9 mouse cellular contexts compared by ENCODE assay signal in genomic region chr8:123255170-123255569, GRCm38 (mm10). TPM values are rescaled to one million over a fixed set of nuclear protein-coding genes. Genes with fewer than 3 reads are reported as not detected.
DNase-seq lines count a peak whose midpoint lies in the region; ATAC-seq and TF ChIP-seq lines count a peak whose summit lies in the region.
"Had no signal": no experiment of that assay in that cellular context is flagged by ENCODE, and none has a peak within 500 bp of the region (broad histone marks: within the 10 kb centered on the region; RNA-seq: fewer than 3 reads in every experiment).

No protein-coding gene starts in this region.

- H3K36me3 ChIP-seq in embryonic facial prominence, embryonic 11.5 days (replicated peaks; ENCODE audit: control insufficient read depth, insufficient read depth, low read depth, low read length), result no peaks in the 10 kb centered on the region; the same call in none of the 2 replicates
- H3K36me3 ChIP-seq in limb, embryonic 12.5 days, result peaks cover 63% of the 10 kb centered on the region

- 67% methylated on average over 6 of the region's 6 CpGs for WGBS in embryonic facial prominence, embryonic 11.5 days
- 65% methylated on average over 6 of the region's 6 CpGs for WGBS in limb, embryonic 12.5 days
- WGBS in olfactory bulb, adult 2 months, result 59% methylated on average over 6 of the region's 6 CpGs

- peak overlapping the region; percentile 99 for H3K4me3 ChIP-seq in left cerebral cortex, adult 2 months
- peak overlapping the region; percentile 78 for H3K4me3 ChIP-seq in embryonic facial prominence, embryonic 11.5 days (ENCODE audit: low read depth, low read length)
- peak overlapping the region; percentile 96 for H3K4me3 ChIP-seq in limb, embryonic 12.5 days (replicated peaks)
- peak overlapping the region; percentile 98; the same call in 1 of the 2 replicates for H3K4me3 ChIP-seq in olfactory bulb, adult 2 months (ENCODE audit: insufficient read depth, low read depth, low read length)

- intact Hi-C loops in left cerebral cortex, adult 2 months (cut with DNase I), result loop anchor here (10.0 kb wide), 1 partner anchor 110 kb away; no protein-coding TSS in a partner anchor

- TF ChIP-seq CTCF in left cerebral cortex, adult 2 months (IDR thresholded peaks at IDR 0.05), result no peak; the same call in none of the 2 replicates
- TF ChIP-seq CTCF in olfactory bulb, adult 2 months (IDR thresholded peaks at IDR 0.05; ENCODE audit: insufficient read depth, low read depth, low read length), result no peak

- H3K9ac ChIP-seq in embryonic facial prominence, embryonic 11.5 days (replicated peaks; ENCODE audit: low read length), result peak overlapping the region; percentile 96
- H3K9ac ChIP-seq in limb, embryonic 12.5 days (replicated peaks), result peak overlapping the region; percentile 95

- peaks cover 4% of the 10 kb centered on the region; the same call in 1 of the 2 replicates for H3K4me1 ChIP-seq in embryonic facial prominence, embryonic 11.5 days (ENCODE audit: control insufficient read depth, insufficient read depth, low read length)
- H3K4me1 ChIP-seq in limb, embryonic 12.5 days (replicated peaks), result peaks cover 24% of the 10 kb centered on the region
- H3K4me1 ChIP-seq in olfactory bulb, adult 2 months (ENCODE audit: control insufficient read depth, insufficient read depth, low read length), result peaks cover 16% of the 10 kb centered on the region

- peak overlapping the region; percentile 94 for H3K4me2 ChIP-seq in embryonic facial prominence, embryonic 11.5 days (ENCODE audit: low read depth, low read length)
- peak overlapping the region; percentile 95 for H3K4me2 ChIP-seq in limb, embryonic 12.5 days

- H3K27ac ChIP-seq in left cerebral cortex, adult 2 months, result peak overlapping the region; percentile 98
- no peak overlapping the region for H3K27ac ChIP-seq in embryonic facial prominence, embryonic 11.5 days (replicated peaks; ENCODE audit: low read depth, low read length)
- H3K27ac ChIP-seq in limb, embryonic 12.5 days, result no peak overlapping the region
- no peak overlapping the region for H3K27ac ChIP-seq in olfactory bulb, adult 2 months (ENCODE audit: insufficient read depth, low read depth, low read length)

- ATAC-seq in embryonic facial prominence, embryonic 11.5 days (replicated peaks; ENCODE audit: insufficient number of reproducible peaks, low FRiP score, low TSS enrichment, low read depth), result no peak
- no peak for ATAC-seq in limb, embryonic 12.5 days (ENCODE audit: insufficient number of reproducible peaks, insufficient read depth, low FRiP score, low TSS enrichment, low read depth)
- no peak for ATAC-seq in granulocyte monocyte progenitor cell, adult 5-6 weeks (replicated peaks; ENCODE audit: poor library complexity, severe bottlenecking)

- DNase-seq in left cerebral cortex, adult 2 months (ENCODE audit: extremely low spot score in 1 of 2, low spot score in 2 of 2), result no peak
- no peak for DNase-seq in left cerebral cortex, adult 11 months (ENCODE audit: low spot score)
- no peak for DNase-seq in embryonic facial prominence, embryonic 11.5 days (ENCODE audit: low spot score)
- DNase-seq in ovary, adult 18-20 months (ENCODE audit: low spot score), result no peak
- DNase-seq in frontal cortex, postnatal 36 days (ENCODE audit: low spot score in 2 of 2), result no peak
- DNase-seq: adrenal gland, adult 2 months had no signal

- H3K27me3 ChIP-seq in embryonic facial prominence, embryonic 11.5 days (ENCODE audit: control insufficient read depth, insufficient read depth, low read length), result no peaks in the 10 kb centered on the region
- no peaks in the 10 kb centered on the region for H3K27me3 ChIP-seq in limb, embryonic 12.5 days

- no peak for TF ChIP-seq POLR2A in olfactory bulb, adult 2 months (IDR thresholded peaks at IDR 0.05; ENCODE audit: insufficient read depth, low read depth, low read length)

- no peaks in the 10 kb centered on the region for H3K9me3 ChIP-seq in embryonic facial prominence, embryonic 11.5 days (replicated peaks; ENCODE audit: control insufficient read depth, low read length)
- no peaks in the 10 kb centered on the region for H3K9me3 ChIP-seq in limb, embryonic 12.5 days

RNA-seq across cellular contexts. Expression of gene Vps9d1, which starts 1.0 kb away (rescaled TPM):
- 10 to 100 TPM; 53.3 to 63.0 TPM for total RNA-seq in left cerebral cortex, adult 2 months (2021)
- polyA plus RNA-seq in embryonic facial prominence, embryonic 11.5 days (2014; fragmentation: Nextera tagmentation; extraction: Ambion mirVana), result 15.6 and 21.7 TPM in 2 replicates
- 30.4 and 34.0 TPM in 2 replicates for polyA plus RNA-seq in limb, embryonic 12.5 days (2016; fragmentation: Nextera tagmentation; extraction: Ambion mirVana)
- not detected in 2 replicates for polyA plus RNA-seq in olfactory bulb, adult 2 months (2012; ENCODE audit: insufficient read depth, insufficient read length, low replicate concordance, missing spikeins)
- 14.1 and 19.6 TPM in 2 replicates for total RNA-seq in granulocyte monocyte progenitor cell, adult 5-6 weeks (2014; fragmentation: Nextera tagmentation)
- 11.9 and 20.8 TPM in 2 replicates for total RNA-seq in granulocyte monocyte progenitor cell, adult 5-6 weeks (2017)

RNA-seq across cellular contexts. Expression of gene Zfp276, which starts 1.2 kb away (rescaled TPM):
- total RNA-seq in left cerebral cortex, adult 2 months (2021), result 10 to 100 TPM; 26.4 to 29.2 TPM
- polyA plus RNA-seq in embryonic facial prominence, embryonic 11.5 days (2014; fragmentation: Nextera tagmentation; extraction: Ambion mirVana), result 14.5 and 17.8 TPM in 2 replicates
- 30.1 and 31.4 TPM in 2 replicates for polyA plus RNA-seq in limb, embryonic 12.5 days (2016; fragmentation: Nextera tagmentation; extraction: Ambion mirVana)
- not detected in 2 replicates for polyA plus RNA-seq in olfactory bulb, adult 2 months (2012; ENCODE audit: insufficient read depth, insufficient read length, low replicate concordance, missing spikeins)
- 10.7 and 13.9 TPM in 2 replicates for total RNA-seq in granulocyte monocyte progenitor cell, adult 5-6 weeks (2014; fragmentation: Nextera tagmentation)
- 7.8 and 9.9 TPM in 2 replicates for total RNA-seq in granulocyte monocyte progenitor cell, adult 5-6 weeks (2017)

RNA-seq across cellular contexts. Expression of gene Spata2l, which starts 19.1 kb away (rescaled TPM):
- 10 to 100 TPM; 75.4 to 97.5 TPM for total RNA-seq in left cerebral cortex, adult 2 months (2021)
- polyA plus RNA-seq in embryonic facial prominence, embryonic 11.5 days (2014; fragmentation: Nextera tagmentation; extraction: Ambion mirVana), result 1.1 and 1.5 TPM in 2 replicates
- 1.6 and 1.8 TPM in 2 replicates for polyA plus RNA-seq in limb, embryonic 12.5 days (2016; fragmentation: Nextera tagmentation; extraction: Ambion mirVana)
- polyA plus RNA-seq in olfactory bulb, adult 2 months (2012; ENCODE audit: insufficient read depth, insufficient read length, low replicate concordance, missing spikeins), result not detected in 2 replicates
- total RNA-seq in granulocyte monocyte progenitor cell, adult 5-6 weeks (2014; fragmentation: Nextera tagmentation), result 1.5 and 3.9 TPM in 2 replicates
- 1.0 and 4.3 TPM in 2 replicates for total RNA-seq in granulocyte monocyte progenitor cell, adult 5-6 weeks (2017)

RNA-seq across cellular contexts. Expression of gene Cdk10, which starts 30.5 kb away (rescaled TPM):
- total RNA-seq in left cerebral cortex, adult 2 months (2021), result 100 to 1,000 TPM; 101 to 111 TPM
- 29.9 and 34.5 TPM in 2 replicates for polyA plus RNA-seq in embryonic facial prominence, embryonic 11.5 days (2014; fragmentation: Nextera tagmentation; extraction: Ambion mirVana)
- 36.3 and 36.6 TPM in 2 replicates for polyA plus RNA-seq in limb, embryonic 12.5 days (2016; fragmentation: Nextera tagmentation; extraction: Ambion mirVana)
- polyA plus RNA-seq in olfactory bulb, adult 2 months (2012; ENCODE audit: insufficient read depth, insufficient read length, low replicate concordance, missing spikeins), result not detected in 2 replicates
- 26.7 and 54.5 TPM in 2 replicates for total RNA-seq in granulocyte monocyte progenitor cell, adult 5-6 weeks (2014; fragmentation: Nextera tagmentation)
- total RNA-seq in granulocyte monocyte progenitor cell, adult 5-6 weeks (2017), result 39.4 and 39.9 TPM in 2 replicates

RNA-seq across cellular contexts. Expression of gene Spata33, which starts 42.5 kb away (rescaled TPM):
- 1 to 10 TPM; 6.3 to 8.1 TPM for total RNA-seq in left cerebral cortex, adult 2 months (2021)
- polyA plus RNA-seq in embryonic facial prominence, embryonic 11.5 days (2014; fragmentation: Nextera tagmentation; extraction: Ambion mirVana), result 4.5 and 4.8 TPM in 2 replicates
- 5.0 and 6.5 TPM in 2 replicates for polyA plus RNA-seq in limb, embryonic 12.5 days (2016; fragmentation: Nextera tagmentation; extraction: Ambion mirVana)
- not detected in 2 replicates for polyA plus RNA-seq in olfactory bulb, adult 2 months (2012; ENCODE audit: insufficient read depth, insufficient read length, low replicate concordance, missing spikeins)
- total RNA-seq in granulocyte monocyte progenitor cell, adult 5-6 weeks (2014; fragmentation: Nextera tagmentation), result 0.51 and 0.80 TPM in 2 replicates
- total RNA-seq in granulocyte monocyte progenitor cell, adult 5-6 weeks (2017), result 0.36 and 0.39 TPM in 2 replicates
